Mouse (Mus musculus) olfactory bulb, adult 2 months (tissue): ENCODE measurements at regions not wholly inside any gene's neighbourhood (a gene's known extent, or its start where the extent isn't known, plus 50 kb on each side); places are given as distances from the start of the nearest gene placed in this dataset.

ENCODE experiments used
- H3K27ac ChIP-seq: fragments of 200-500 bp; 2 replicates; pipeline ENCODE4 v1.5.1; 2012; ENCODE audit warnings: low read depth, low read length; ENCODE audit not compliant: insufficient read depth
- H3K4me1 ChIP-seq: fragments of 200-500 bp; 2 replicates; pipeline ENCODE4 v1.6.1; 2012; ENCODE audit warnings: low read length; ENCODE audit not compliant: control insufficient read depth, insufficient read depth
- H3K4me3 ChIP-seq: fragments of 200-500 bp; 2 replicates; pipeline ENCODE4 v1.5.1; 2012; ENCODE audit warnings: mild to moderate bottlenecking, low read depth, low read length, moderate library complexity; ENCODE audit not compliant: insufficient read depth
- CTCF ChIP-seq: fragments of 200-500 bp; IDR thresholded peaks from 2 replicates; pipeline ENCODE4 v1.5.1; 2012; ENCODE audit warnings: low read depth, mild to moderate bottlenecking, low read length, moderate library complexity; ENCODE audit not compliant: insufficient read depth
- POLR2A ChIP-seq: fragments of 200-500 bp; IDR thresholded peaks from 2 replicates; pipeline ENCODE4 v1.6.1; 2012; ENCODE audit warnings: mild to moderate bottlenecking, low read depth, low read length, moderate library complexity; ENCODE audit not compliant: insufficient read depth
- WGBS: fragments of 180-500 bp; shearing (Covaris S2); methylation state at CpG from one replicate; pipeline ENCODE4 v1.1.7; 2018; 5-methylcytosine and 5-hydroxymethylcytosine counted together

DNA sequence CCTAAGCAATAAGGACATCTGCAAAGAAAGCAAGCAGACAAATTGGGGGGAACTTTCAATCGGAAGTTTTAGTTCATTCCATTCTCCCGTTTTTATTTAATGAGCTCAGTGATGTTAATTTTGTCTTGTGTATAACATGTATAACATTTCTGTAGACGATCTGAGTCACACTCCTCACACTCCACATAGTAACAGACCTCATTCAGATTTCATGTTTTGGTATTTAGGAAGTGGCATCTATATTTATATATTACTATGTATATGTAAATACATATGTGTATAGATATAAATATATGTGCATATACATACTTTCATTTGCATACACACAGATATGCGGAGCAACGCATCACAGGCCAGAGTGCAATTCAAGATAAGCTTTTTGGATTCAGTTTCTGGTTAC, 444.9 kb upstream of the Fam92a start:
- no peak overlapping the region for H3K4me3 ChIP-seq
- no peaks in the 10 kb centered on the region for H3K4me1 ChIP-seq
- TF ChIP-seq POLR2A: no peak
- TF ChIP-seq CTCF: no peak
- WGBS: 90% methylated on average over 5 of the region's 5 CpGs
- H3K27ac ChIP-seq: no peak overlapping the region

DNA sequence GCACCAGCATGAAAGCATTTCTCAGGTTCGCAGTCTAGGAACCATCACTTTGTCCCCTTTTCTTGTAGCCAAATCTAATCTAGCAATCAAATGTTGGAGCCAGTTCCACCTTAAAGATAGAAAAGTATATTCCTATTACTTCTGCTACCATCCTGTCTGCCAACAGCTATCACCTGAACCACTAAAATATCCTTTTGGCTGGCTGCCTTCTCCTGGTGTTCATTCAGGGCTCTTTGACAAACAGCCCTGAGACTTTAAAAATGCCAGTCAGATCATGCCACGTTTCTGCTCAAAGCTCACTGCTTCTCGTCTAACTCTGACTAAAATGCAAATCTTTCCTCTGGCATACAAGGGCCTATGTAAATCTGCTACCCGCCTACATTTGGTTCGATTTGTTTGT, 439.7 kb upstream of the Fam92a start:
- Histone ChIP-seq H3K27ac (no peak overlapping the region), H3K4me3 (no peak overlapping the region), H3K4me1 (no peaks in the 10 kb centered on the region)
- WGBS: 46% methylated on average over 5 of the region's 5 CpGs
- TF ChIP-seq CTCF (no peak), POLR2A (no peak)

DNA sequence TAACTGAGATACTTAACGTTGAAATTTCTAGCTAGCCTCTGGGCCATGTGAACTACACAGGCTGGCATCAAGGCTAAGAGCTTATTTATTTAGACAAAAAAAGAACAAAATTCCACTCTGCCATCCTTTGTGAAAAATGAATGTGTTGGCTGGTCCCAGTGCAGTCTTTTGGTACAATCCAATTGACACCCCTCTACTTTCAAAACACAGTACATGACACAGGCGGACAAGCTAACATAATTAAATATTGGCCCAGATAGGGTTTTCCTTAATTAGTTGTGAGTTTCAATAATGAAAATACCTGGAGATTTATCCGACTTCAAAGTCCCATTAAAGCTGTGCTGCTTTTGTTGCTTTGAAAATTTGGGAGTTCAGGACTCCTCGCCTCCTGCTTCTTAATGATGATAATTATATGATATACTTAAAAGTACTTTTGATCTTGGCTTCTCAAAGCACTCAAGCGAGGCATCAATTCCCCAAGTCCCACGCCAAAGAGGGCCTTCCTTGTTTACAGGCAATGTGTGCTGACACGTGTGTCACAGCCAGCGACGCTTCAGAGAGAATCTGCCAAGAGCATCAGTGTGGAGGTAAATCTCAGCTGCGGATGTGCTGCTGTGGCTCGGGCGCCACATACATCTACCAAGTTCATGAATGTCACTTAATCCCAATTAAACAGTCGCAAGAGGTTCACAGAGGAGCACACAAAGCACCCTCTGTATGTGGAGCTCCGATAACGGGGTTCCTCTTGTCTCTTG, 429.5 kb upstream of the Fam92a start:
- Histone ChIP-seq H3K4me1 (0 out of 2 replicates have a peak, but pooled peaks cover 2% of the 10 kb centered on the region), H3K27ac (no peak overlapping the region), H3K4me3 (no peak overlapping the region)
- no peak for TF ChIP-seq POLR2A
- WGBS: 63% methylated on average over 15 of the region's 15 CpGs

DNA sequence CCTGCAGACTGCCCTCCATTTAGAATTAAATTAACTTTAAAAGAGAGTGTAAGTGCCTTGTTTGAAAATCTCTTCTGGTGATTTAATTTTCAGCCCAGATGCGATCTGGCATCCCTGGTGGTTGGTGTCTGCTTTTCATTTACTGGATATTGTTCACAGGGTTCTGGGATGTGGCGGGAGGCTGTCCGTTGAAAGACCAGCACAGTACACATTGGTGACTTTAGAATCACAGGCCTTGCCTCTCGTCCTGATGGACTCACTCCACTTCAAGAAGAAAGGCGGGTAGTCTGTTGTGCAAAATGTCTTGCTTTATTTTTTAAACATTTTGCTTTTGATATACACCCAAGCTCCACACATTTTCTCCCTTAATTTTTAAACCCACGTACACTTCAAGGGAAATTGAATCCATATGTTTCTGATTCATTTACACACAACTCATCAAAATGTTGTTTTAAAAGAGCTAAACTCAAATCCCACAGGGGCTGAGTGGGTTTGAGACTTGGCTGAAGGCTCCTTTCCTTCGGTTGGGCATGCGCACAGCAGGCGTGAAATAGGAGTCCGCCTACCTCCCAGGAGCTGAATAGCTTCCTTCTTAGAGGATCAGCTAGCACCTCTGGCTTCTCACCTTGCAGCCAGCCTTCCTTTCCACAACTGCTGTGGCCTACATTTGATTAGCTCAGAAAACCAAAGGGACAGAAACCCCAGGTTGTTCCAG, 424.1 kb upstream of the Fam92a start:
- no peaks in the 10 kb centered on the region for H3K4me1 ChIP-seq
- WGBS: 83% methylated on average over 10 of the region's 10 CpGs
- H3K4me3 ChIP-seq: no peak overlapping the region
- H3K27ac ChIP-seq: no peak overlapping the region
- no peak for TF ChIP-seq POLR2A
- TF ChIP-seq CTCF: no peak

DNA sequence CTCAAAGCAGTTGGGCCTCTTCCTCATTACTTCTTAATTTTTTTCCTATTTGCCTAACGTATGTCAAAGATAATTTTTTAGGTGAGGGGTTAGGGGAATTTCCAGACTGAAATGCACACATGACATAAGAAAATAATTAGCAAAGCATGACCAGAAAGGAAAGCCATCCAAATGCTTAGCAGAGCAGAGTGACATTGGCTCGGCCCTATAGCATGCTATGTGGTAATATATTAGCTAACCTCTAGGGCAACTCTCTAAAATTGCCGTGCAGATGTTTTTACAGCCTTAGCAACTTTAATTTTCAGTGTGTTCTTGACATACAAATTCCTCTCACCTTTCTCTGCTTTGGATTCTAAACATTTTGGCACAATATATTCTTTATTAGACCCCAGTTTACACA, 421.2 kb upstream of the Fam92a start:
- no peak overlapping the region for H3K27ac ChIP-seq

DNA sequence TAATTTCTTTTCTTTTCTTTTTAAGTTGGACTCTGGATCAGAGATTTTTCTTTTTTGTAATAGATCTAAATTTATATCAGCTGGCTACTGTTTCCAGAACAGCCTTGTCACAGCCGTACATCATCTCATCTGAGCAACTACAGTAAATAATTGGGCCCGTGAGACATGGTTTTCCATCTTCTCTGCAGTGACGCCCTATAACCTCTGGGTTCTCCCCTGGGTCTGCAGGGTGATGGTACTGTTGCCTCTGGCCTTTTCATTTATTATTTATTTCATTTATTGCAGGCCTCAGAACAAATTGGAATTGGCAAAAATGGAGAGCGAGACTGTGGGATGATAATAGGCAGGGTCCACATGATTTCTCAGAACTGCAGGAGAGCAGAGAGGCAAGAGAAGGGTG, 406.3 kb upstream of the Fam92a start:
- no peak for TF ChIP-seq CTCF
- TF ChIP-seq POLR2A: no peak
- WGBS: 97% methylated on average over 4 of the region's 4 CpGs

More for the DNA sequence above, 421.2 kb upstream of the Fam92a start:
- Histone ChIP-seq H3K4me3 (no peak overlapping the region), H3K4me1 (no peaks in the 10 kb centered on the region)
- 87% methylated on average over 3 of the region's 3 CpGs for WGBS
- TF ChIP-seq CTCF: no peak
- TF ChIP-seq POLR2A: no peak

DNA sequence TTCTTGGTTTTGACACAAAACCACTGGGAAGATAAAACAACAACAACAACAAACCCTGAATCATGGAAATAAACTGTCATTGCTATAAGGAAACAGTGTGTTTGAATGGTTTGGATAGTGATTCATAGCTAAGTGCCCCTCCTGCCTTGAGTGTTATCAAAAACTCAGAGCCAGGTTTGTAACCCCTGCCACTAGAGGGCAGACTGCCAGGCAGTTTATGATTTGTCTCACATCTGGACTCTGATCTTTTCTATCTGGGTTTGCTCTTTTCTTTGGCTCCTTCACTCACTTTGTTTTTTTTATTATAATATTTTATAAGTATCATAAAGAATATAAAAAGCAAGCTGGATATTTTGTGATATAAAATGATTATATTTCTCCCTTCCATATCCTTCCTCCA, 400.1 kb upstream of the Fam92a start:
- Histone ChIP-seq H3K4me3 (no peak overlapping the region), H3K27ac (no peak overlapping the region), H3K4me1 (0 out of 2 replicates have a peak, but pooled peaks cover 2% of the 10 kb centered on the region)
- TF ChIP-seq CTCF (no peak), POLR2A (no peak)

More for the DNA sequence above, 406.3 kb upstream of the Fam92a start:
- Histone ChIP-seq H3K4me3 (no peak overlapping the region), H3K4me1 (no peaks in the 10 kb centered on the region), H3K27ac (no peak overlapping the region)

DNA sequence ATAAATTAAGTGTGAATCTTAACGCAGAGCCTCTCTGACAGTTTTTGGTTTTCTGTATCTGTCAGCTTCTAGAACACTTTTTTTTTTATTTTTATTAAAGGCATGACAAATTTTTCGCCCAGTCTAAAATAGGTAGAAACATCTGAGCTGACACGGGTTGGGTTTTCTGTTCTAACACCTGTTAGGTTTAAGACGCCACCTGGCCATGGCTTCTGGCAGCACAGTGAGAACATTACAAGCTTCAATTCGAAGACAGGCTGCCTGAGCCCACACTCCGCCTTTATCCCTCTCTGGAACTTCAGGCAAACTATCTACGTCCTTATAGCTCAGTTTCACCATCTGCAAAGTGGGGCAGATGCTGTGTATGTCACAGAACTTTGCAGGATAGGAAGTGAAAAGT, 398.9 kb upstream of the Fam92a start:
- Histone ChIP-seq H3K27ac (no peak overlapping the region), H3K4me3 (no peak overlapping the region), H3K4me1 (0 out of 2 replicates have a peak, but pooled peaks cover 2% of the 10 kb centered on the region)
- TF ChIP-seq POLR2A (no peak), CTCF (no peak)
- WGBS: 89% methylated on average over 7 of the region's 7 CpGs

DNA sequence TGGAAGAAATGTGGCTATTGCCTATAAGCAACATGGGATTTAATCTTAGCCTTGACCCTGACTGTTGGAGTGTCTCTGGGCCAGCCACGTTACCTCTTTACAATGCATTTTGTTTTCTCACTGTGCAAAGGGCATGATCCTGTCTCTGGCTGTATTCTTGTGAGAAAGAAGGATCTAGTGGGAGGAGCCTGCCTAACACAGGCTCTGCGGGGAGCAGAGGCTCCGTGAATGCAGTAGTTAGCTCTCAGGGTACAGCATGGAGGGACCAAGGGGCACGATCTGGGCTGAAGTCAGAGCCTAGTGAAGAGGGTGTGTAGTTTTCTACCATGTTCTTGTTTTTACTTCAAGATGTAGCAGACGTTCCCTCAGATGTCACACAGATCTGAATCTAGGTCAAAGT, 395.8 kb upstream of the Fam92a start:
- 37% methylated on average over 5 of the region's 5 CpGs for WGBS
- TF ChIP-seq POLR2A: no peak
- no peak for TF ChIP-seq CTCF
- H3K27ac ChIP-seq: no peak overlapping the region

More for the DNA sequence above, 395.8 kb upstream of the Fam92a start:
- Histone ChIP-seq H3K4me1 (0 out of 2 replicates have a peak, but pooled peaks cover 2% of the 10 kb centered on the region), H3K4me3 (no peak overlapping the region)
